Mouse (Mus musculus) adrenal gland, postnatal 10 days (tissue): ENCODE data around the gene Thy1. TPM values are rescaled to one million over a fixed set of nuclear protein-coding genes. Genes with fewer than 3 reads are reported as not detected.

Source experiments
- DNase-seq: peaks from one replicate; pipeline ENCODE4 v3.0.0; 2021; ENCODE audit warnings: mixed read lengths
- total RNA-seq, 2 experiments: library from RNA; stranded (reverse); gene quantifications; 2 replicates each; pipeline ENCODE4 v1.2.3; 2021

Gene Thy1
- total RNA-seq, 2 experiments from 2014 or later, result 44.2 to 44.9 TPM

DNA sequence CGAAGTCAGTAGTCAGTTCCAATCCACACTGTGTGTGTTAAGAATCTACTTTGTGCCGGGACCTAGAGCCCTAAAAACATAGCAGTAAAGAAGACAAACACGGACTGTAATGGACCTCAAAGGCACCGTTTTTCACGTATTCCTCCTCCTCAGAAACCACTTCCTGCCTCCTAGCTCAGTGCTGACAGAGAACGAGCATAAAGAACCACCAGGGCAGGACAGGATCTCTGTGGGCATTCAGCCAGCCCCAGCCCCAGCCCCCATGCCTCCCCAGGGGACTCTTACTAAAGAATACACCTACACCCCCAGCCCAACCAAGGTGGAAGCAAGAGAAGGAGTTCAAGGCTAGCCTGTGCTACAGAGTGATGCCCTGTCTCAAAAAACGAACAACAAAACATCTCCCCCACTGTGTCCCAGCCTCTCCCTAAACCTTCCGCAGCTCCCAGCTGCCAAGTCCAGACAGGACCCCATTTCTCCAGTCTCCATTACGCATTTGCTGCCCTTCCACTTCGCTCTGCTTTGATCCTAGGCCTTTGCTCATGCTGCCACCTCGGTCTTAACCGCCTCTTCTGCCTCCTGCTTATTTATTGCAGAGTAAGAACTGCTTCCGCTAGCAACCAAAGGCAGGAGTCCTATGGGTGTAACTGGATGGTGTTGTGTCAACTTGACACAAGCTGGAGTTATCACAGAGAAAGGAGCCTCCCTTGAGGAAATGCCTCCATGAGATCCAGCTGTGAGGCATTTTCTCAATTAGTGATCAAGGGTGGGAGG, 9.0 kb upstream of the Thy1 start:
- no peak for DNase-seq

GRCm38 (mm10) chr9:44037106-44037505, 6.1 kb upstream of the Thy1 start:
- DNase-seq, result no peak

- peak; percentile 9 for DNase-seq
These were observed 1.4 kb upstream of the Thy1 start for GRCm38 (mm10) chr9:44041511-44042395.

DNA sequence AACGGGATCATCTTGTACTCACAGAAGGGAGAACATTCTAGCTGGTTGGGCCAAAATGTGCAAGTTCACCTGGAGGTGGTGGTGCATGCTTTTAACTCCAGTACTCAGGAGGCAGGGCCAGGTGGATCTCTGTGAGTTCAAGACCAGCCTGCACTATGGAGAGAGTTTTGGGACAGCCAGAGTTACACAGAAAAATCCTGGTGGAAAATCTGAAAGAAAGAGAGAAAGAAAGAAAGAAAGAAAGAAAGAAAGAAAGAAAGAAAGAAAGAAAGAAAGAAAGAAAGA, 846 bp upstream of the Thy1 start:
- DNase-seq, result no peak

GRCm38 (mm10) chr9:44043708-44044425, 683 bp downstream of the Thy1 start:
- peak; percentile 13 for DNase-seq

DNA sequence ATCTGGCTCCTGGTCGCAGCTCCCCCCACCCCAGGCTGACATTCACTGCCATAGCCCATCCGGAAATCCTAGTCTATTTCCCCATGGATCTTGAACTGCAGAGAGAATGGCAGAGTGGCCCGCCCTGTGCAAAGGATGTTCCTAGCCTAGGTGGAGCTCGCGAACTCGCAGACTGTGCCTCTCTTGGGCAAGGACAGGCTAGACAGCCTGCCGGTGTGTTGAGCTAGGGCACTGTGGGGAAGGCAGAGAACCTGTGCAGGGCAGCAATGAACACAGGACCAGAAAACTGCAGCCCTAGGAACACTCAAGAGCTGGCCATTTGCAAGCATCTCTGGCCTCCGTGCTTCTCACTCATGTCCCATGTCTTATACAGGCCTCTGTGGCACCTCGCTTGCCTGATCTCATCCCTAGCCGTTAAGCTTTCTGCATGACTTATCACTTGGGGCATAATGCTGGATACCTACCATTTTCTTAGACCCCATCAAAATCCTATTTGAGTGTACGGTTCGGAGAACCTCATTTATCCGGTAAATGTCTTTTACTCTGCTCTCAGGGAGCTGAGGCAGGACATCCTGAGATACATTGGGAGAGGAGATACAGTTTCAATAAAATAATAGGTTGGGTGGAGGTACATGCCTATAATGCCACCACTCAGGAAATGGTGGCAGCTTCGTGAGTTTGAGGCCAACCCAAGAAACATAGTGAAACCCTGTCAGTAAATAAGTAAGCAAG, 1.4 kb downstream of the Thy1 start:
- DNase-seq, result no peak

- no peak for DNase-seq
These were observed 2.1 kb downstream of the Thy1 start for GRCm38 (mm10) chr9:44045158-44045883.

- no peak for DNase-seq
These were observed 2.7 kb downstream of the Thy1 start for GRCm38 (mm10) chr9:44045884-44046272.

DNA sequence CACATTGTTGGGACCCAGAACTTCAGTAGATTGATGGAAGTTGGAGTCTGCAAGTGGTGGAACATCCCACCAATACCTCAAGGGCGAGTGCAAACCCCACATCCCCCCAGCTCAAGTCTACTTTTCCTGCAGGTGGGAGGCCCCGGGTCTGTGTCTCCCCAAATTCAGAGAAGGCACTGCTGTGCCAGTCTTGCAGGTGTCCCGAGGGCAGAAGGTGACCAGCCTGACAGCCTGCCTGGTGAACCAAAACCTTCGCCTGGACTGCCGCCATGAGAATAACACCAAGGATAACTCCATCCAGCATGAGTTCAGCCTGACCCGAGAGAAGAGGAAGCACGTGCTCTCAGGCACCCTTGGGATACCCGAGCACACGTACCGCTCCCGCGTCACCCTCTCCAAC, 3.2 kb downstream of the Thy1 start:
- no peak for DNase-seq

- DNase-seq, result no peak
These were observed 3.9 kb downstream of the Thy1 start for GRCm38 (mm10) chr9:44047071-44047470.

DNA sequence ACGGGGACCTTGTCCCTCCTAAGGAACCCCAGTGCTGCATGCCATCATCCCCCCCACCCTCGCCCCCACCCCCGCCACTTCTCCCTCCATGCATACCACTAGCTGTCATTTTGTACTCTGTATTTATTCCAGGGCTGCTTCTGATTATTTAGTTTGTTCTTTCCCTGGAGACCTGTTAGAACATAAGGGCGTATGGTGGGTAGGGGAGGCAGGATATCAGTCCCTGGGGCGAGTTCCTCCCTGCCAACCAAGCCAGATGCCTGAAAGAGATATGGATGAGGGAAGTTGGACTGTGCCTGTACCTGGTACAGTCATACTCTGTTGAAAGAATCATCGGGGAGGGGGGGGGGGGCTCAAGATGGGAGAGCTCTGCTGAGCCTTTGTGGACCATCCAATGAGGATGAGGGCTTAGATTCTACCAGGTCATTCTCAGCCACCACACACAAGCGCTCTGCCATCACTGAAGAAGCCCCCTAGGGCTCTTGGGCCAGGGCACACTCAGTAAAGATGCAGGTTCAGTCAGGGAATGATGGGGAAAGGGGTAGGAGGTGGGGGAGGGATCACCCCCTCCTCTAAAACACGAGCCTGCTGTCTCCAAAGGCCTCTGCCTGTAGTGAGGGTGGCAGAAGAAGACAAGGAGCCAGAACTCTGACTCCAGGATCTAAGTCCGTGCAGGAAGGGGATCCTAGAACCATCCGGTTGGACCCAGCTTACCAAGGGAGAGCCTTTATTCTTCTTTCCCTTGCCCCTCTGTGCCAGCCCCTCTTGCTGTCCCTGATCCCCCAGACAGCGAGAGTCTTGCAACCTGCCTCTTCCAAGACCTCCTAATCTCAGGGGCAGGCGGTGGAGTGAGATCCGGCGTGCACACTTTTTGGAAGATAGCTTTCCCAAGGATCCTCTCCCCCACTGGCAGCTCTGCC, 4.6 kb downstream of the Thy1 start:
- no peak for DNase-seq

GRCm38 (mm10) chr9:44048541-44049380, 5.6 kb downstream of the Thy1 start:
- no peak for DNase-seq

DNA sequence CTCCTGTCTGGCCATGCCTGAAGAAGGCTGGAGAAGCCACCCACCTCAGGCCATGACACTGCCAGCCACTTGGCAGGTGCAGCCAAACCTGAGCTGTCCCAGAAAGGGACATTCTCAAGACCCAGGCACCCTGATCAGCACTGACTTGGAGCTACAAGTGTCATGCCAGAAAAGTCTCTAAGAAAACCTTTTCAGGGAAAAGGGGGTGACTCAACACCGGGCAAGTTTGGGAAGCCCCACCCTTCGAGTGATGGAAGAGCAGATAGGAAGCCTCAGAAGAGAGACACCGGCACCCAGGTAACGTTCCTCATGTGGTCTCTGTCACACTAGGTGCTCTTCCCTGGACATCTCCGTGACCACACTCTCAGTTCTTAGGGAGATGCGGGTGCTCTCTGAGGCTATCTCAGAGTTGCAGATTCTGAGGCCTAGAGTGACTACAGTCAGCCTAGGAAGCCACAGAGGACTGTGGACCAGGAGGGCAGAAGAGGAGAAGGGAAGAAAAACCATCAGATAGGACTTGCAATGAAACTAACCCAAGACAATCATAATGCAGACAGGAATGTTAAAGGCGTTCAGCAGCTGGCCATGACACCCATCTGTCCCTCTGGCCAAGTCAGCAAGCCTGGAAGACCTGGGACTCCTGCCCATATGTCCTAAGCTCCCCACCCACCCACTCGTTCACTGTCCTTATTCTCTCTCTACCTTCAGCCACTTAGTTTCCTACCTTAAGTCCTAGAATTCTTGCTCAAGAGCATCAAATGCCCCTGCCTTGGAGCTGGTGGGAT, 6.4 kb downstream of the Thy1 start:
- no peak for DNase-seq

DNA sequence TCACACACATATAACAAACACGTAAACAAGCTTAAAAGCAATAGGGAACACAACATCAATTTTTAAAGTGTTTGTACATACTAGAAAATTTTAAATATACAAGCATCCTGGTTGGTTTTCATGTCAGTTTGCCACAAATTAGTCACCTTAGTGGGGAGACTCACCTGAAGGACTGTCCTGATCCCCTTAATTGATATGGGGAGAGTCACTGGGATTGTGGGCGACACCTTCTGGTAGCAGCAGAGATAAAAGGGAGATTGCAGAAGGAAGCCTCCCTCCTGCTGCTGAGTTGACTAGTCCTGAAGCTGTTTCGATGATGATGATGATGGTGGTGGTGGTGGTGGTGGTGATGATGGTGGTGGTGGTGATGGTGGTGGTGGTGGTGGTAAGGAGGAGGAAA, 9.7 kb downstream of the Thy1 start:
- DNase-seq, result no peak

DNA sequence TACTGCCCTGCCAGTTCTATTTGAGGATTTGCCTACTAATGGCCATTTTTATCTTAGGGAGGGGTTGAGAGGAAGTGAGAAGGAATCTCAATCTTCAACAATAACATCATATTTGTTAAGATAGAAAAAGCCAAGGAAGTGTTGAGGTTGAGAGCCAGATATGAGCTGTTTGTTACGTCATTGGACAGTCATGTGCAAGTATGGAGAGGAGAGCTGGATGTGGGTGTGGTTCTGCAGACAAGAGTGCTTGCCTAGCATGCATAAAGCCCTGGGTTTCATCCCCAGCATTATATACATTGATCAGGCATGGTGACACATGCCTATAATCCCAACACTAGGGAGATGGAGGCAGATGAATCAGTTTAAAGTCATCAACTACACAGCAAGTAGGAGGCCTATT, 10.8 kb downstream of the Thy1 start:
- DNase-seq, result no peak

GRCm38 (mm10) chr9:44058606-44059005, 15.4 kb downstream of the Thy1 start:
- no peak for DNase-seq

DNA sequence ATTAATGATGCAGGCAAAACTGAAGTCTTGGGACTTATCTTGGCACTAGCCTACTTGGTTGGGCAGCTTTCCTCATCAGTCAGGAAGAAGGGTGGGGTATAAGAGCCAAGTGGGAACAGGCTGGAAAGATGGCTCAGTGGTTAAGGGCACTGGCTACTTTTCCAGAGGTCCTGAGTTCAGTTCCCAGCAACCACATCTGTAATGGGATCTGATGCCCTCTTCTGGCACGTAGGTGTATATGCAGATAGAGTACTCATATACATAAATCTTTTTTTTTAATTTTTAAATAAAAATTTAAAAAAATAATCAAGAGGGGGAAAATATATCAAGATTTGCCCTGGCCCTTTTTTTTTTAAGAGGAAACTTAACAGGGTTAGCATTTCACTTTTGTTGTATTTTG, 22.0 kb downstream of the Thy1 start:
- DNase-seq, result no peak

DNA sequence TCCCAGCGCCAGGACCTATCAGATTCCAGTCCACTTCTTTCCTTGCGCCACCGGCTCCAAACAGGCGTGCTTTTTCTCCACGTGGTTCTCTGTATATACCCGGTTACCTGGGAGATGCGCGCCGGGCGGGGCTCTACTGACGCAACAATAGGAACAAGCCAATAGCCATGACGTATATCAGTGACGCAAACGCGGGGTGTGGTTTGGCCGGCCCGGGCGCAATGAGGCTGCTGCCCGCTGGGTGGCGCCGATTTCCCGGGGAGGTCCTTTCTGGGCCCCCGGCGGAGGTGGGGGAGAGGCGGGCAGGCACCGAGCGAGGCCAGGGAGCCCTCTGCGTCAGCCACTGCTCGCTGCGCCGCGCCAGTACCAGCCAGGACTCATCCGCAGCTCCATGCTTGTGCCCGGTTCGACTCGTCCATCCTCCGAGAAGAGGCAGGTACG, 23.6 kb downstream of the Thy1 start, which contains the start of gene Usp2:
TSS of gene Usp2 (plus strand) at position 237 of the 441 bp plus-strand sequence.
- peak; percentile 100 for DNase-seq
